Mouse (Mus musculus): ENCODE data around the gene Cep152. TPM values are rescaled to one million over a fixed set of nuclear protein-coding genes. Genes with fewer than 3 reads are reported as not detected.

Gene Cep152
- polyA plus RNA-seq (2014; fragmentation: Nextera tagmentation; extraction: Ambion mirVana): 6.3 and 6.8 TPM in 2 replicates

- under 1% methylated on average over 50 of the region's 50 CpGs for WGBS
Observed at GRCm38 (mm10) chr2:125624837-125625351, at the start of gene Cep152. Gene Cep152, minus strand, starts transcription at chr2:125625113.

GRCm38 (mm10) chr2:125672957-125673631, 48.2 kb upstream of the Cep152 start, which contains the start of gene Eid1:
Gene Eid1, plus strand, starts transcription at chr2:125673095.
- H3K9ac ChIP-seq (ENCODE audit: low read length): peak within 1 kb of the TSS; percentile 86
- peak; percentile 91 for ATAC-seq (replicated peaks; ENCODE audit: low FRiP score, low TSS enrichment, low read depth)
- H3K27ac ChIP-seq (ENCODE audit: low read depth): peak within 1 kb of the TSS; percentile 93
- H3K4me2 ChIP-seq (ENCODE audit: low read length): peak within 1 kb of the TSS; percentile 88
- H3K27me3 ChIP-seq (replicated peaks; ENCODE audit: control insufficient read depth, insufficient read depth, low read length): no peaks in the 10 kb centered on the region
- peak; percentile 93 for DNase-seq (ENCODE audit: low spot score)
- H3K9me3 ChIP-seq (ENCODE audit: control insufficient read depth, low read length): no peaks in the 10 kb centered on the region
- WGBS: under 1% methylated on average over 70 of the region's 79 CpGs
- H3K4me1 ChIP-seq (replicated peaks; ENCODE audit: control insufficient read depth, insufficient read depth, low read length): peaks cover 8% of the 10 kb centered on the region
- no peaks in the 10 kb centered on the region for H3K36me3 ChIP-seq (ENCODE audit: control insufficient read depth, insufficient read depth, low read length)
- peak within 1 kb of the TSS; percentile 88 for H3K4me3 ChIP-seq (ENCODE audit: low read depth, low read length)

More at GRCm38 (mm10) chr2:125624837-125625351, at the start of gene Cep152:
- peak; percentile 99 for ATAC-seq (replicated peaks; ENCODE audit: low FRiP score, low TSS enrichment, low read depth)
- Histone ChIP-seq H3K27me3 (replicated peaks; ENCODE audit: control insufficient read depth, insufficient read depth, low read length) (no peaks in the 10 kb centered on the region), H3K4me1 (replicated peaks; ENCODE audit: control insufficient read depth, insufficient read depth, low read length) (peaks cover 10% of the 10 kb centered on the region; the same call in 1 of the 2 replicates), H3K4me3 (ENCODE audit: low read depth, low read length) (peak within 1 kb of the TSS; percentile 92), H3K4me2 (ENCODE audit: low read length) (peak within 1 kb of the TSS; percentile 71), H3K36me3 (ENCODE audit: control insufficient read depth, insufficient read depth, low read length) (peaks cover 5% of the 10 kb centered on the region), H3K27ac (ENCODE audit: low read depth) (peak within 1 kb of the TSS; percentile 27; the same call in 1 of the 2 replicates), H3K9me3 (ENCODE audit: control insufficient read depth, low read length) (no peaks in the 10 kb centered on the region), H3K9ac (ENCODE audit: low read length) (peak within 1 kb of the TSS; percentile 78)
- DNase-seq (ENCODE audit: low spot score): peak; percentile 97

- no peaks in the 10 kb centered on the region for H3K36me3 ChIP-seq (ENCODE audit: control insufficient read depth, insufficient read depth, low read length)
- 0 out of 2 replicates have a peak overlapping the region, but pooled peaks have one; percentile 27 for H3K27ac ChIP-seq (ENCODE audit: low read depth)
- peaks cover 8% of the 10 kb centered on the region for H3K4me1 ChIP-seq (replicated peaks; ENCODE audit: control insufficient read depth, insufficient read depth, low read length)
- H3K4me2 ChIP-seq (ENCODE audit: low read length): peak overlapping the region; percentile 88
- DNase-seq (ENCODE audit: low spot score) (no peak), ATAC-seq (replicated peaks; ENCODE audit: low FRiP score, low TSS enrichment, low read depth) (peak; percentile 76)
- H3K4me3 ChIP-seq (ENCODE audit: low read depth, low read length): peak overlapping the region; percentile 88
- 27% methylated on average over 7 of the region's 20 CpGs for WGBS
- H3K9ac ChIP-seq (ENCODE audit: low read length): peak overlapping the region; percentile 86
- no peaks in the 10 kb centered on the region for H3K9me3 ChIP-seq (ENCODE audit: control insufficient read depth, low read length)
- no peaks in the 10 kb centered on the region for H3K27me3 ChIP-seq (replicated peaks; ENCODE audit: control insufficient read depth, insufficient read depth, low read length)
Observed at GRCm38 (mm10) chr2:125672568-125672956, 47.6 kb upstream of the Cep152 start.

GRCm38 (mm10) chr2:125670846-125671245, 45.9 kb upstream of the Cep152 start:
- H3K9me3 ChIP-seq (ENCODE audit: control insufficient read depth, low read length): no peaks in the 10 kb centered on the region
- no peak overlapping the region for H3K4me2 ChIP-seq (ENCODE audit: low read length)
- H3K9ac ChIP-seq (ENCODE audit: low read length): no peak overlapping the region
- H3K27me3 ChIP-seq (replicated peaks; ENCODE audit: control insufficient read depth, insufficient read depth, low read length): no peaks in the 10 kb centered on the region
- peaks cover 8% of the 10 kb centered on the region for H3K4me1 ChIP-seq (replicated peaks; ENCODE audit: control insufficient read depth, insufficient read depth, low read length)
- no peak overlapping the region for H3K4me3 ChIP-seq (ENCODE audit: low read depth, low read length)
- no peak overlapping the region for H3K27ac ChIP-seq (ENCODE audit: low read depth)
- no peak for DNase-seq (ENCODE audit: low spot score)
- no peak for ATAC-seq (replicated peaks; ENCODE audit: low FRiP score, low TSS enrichment, low read depth)
- H3K36me3 ChIP-seq (ENCODE audit: control insufficient read depth, insufficient read depth, low read length): no peaks in the 10 kb centered on the region
- WGBS: 53% methylated on average over 1 of the region's 1 CpGs

GRCm38 (mm10) chr2:125667721-125668120, 42.8 kb upstream of the Cep152 start:
- Histone ChIP-seq H3K4me3 (ENCODE audit: low read depth, low read length) (no peak overlapping the region), H3K36me3 (ENCODE audit: control insufficient read depth, insufficient read depth, low read length) (no peaks in the 10 kb centered on the region), H3K4me2 (ENCODE audit: low read length) (no peak overlapping the region), H3K27ac (ENCODE audit: low read depth) (no peak overlapping the region), H3K4me1 (replicated peaks; ENCODE audit: control insufficient read depth, insufficient read depth, low read length) (no peaks in the 10 kb centered on the region), H3K9ac (ENCODE audit: low read length) (no peak overlapping the region), H3K9me3 (ENCODE audit: control insufficient read depth, low read length) (no peaks in the 10 kb centered on the region), H3K27me3 (replicated peaks; ENCODE audit: control insufficient read depth, insufficient read depth, low read length) (no peaks in the 10 kb centered on the region)
- ATAC-seq (replicated peaks; ENCODE audit: low FRiP score, low TSS enrichment, low read depth) (no peak), DNase-seq (ENCODE audit: low spot score) (no peak)
- 83% methylated on average over 7 of the region's 7 CpGs for WGBS

- no peak overlapping the region for H3K4me3 ChIP-seq (ENCODE audit: low read depth, low read length)
- H3K9me3 ChIP-seq (ENCODE audit: control insufficient read depth, low read length): no peaks in the 10 kb centered on the region
- DNase-seq (ENCODE audit: low spot score): peak; percentile 46
- no peak overlapping the region for H3K9ac ChIP-seq (ENCODE audit: low read length)
- ATAC-seq (replicated peaks; ENCODE audit: low FRiP score, low TSS enrichment, low read depth): no peak
- no peaks in the 10 kb centered on the region for H3K36me3 ChIP-seq (ENCODE audit: control insufficient read depth, insufficient read depth, low read length)
- H3K4me1 ChIP-seq (replicated peaks; ENCODE audit: control insufficient read depth, insufficient read depth, low read length): no peaks in the 10 kb centered on the region
- H3K27me3 ChIP-seq (replicated peaks; ENCODE audit: control insufficient read depth, insufficient read depth, low read length): no peaks in the 10 kb centered on the region
- WGBS: 60% methylated on average over 5 of the region's 5 CpGs
- H3K4me2 ChIP-seq (ENCODE audit: low read length): no peak overlapping the region
- no peak overlapping the region for H3K27ac ChIP-seq (ENCODE audit: low read depth)
Observed at GRCm38 (mm10) chr2:125667184-125667583, 42.3 kb upstream of the Cep152 start.

GRCm38 (mm10) chr2:125666668-125667067, 41.8 kb upstream of the Cep152 start:
- H3K36me3 ChIP-seq (ENCODE audit: control insufficient read depth, insufficient read depth, low read length): no peaks in the 10 kb centered on the region
- ATAC-seq (replicated peaks; ENCODE audit: low FRiP score, low TSS enrichment, low read depth) (no peak), DNase-seq (ENCODE audit: low spot score) (no peak)
- no peaks in the 10 kb centered on the region for H3K27me3 ChIP-seq (replicated peaks; ENCODE audit: control insufficient read depth, insufficient read depth, low read length)
- no peak overlapping the region for H3K9ac ChIP-seq (ENCODE audit: low read length)
- WGBS: 85% methylated on average over 4 of the region's 4 CpGs
- no peaks in the 10 kb centered on the region for H3K9me3 ChIP-seq (ENCODE audit: control insufficient read depth, low read length)
- no peaks in the 10 kb centered on the region for H3K4me1 ChIP-seq (replicated peaks; ENCODE audit: control insufficient read depth, insufficient read depth, low read length)
- no peak overlapping the region for H3K4me3 ChIP-seq (ENCODE audit: low read depth, low read length)
- H3K4me2 ChIP-seq (ENCODE audit: low read length): no peak overlapping the region
- no peak overlapping the region for H3K27ac ChIP-seq (ENCODE audit: low read depth)

- Histone ChIP-seq H3K4me1 (replicated peaks; ENCODE audit: control insufficient read depth, insufficient read depth, low read length) (0 out of 2 replicates have a peak, but pooled peaks cover 1% of the 10 kb centered on the region), H3K4me3 (ENCODE audit: low read depth, low read length) (no peak overlapping the region), H3K27me3 (replicated peaks; ENCODE audit: control insufficient read depth, insufficient read depth, low read length) (no peaks in the 10 kb centered on the region), H3K27ac (ENCODE audit: low read depth) (no peak overlapping the region), H3K9me3 (ENCODE audit: control insufficient read depth, low read length) (no peaks in the 10 kb centered on the region), H3K9ac (ENCODE audit: low read length) (no peak overlapping the region), H3K4me2 (ENCODE audit: low read length) (no peak overlapping the region), H3K36me3 (ENCODE audit: control insufficient read depth, insufficient read depth, low read length) (no peaks in the 10 kb centered on the region)
- DNase-seq (ENCODE audit: low spot score) (no peak), ATAC-seq (replicated peaks; ENCODE audit: low FRiP score, low TSS enrichment, low read depth) (no peak)
- 87% methylated on average over 4 of the region's 4 CpGs for WGBS
Observed at GRCm38 (mm10) chr2:125665909-125666308, 41.0 kb upstream of the Cep152 start.

Data from intestine, embryonic 14.5 days (tissue).